Mouse (Mus musculus): Measurements from ENCODE around the gene Etl4. TPM values are rescaled to one million over a fixed set of nuclear protein-coding genes. Genes with fewer than 3 reads are reported as not detected.

Gene Etl4
- 12.4 TPM for polyA plus RNA-seq (2015; fragmentation: Illumina TruSeq; extraction: RNeasy Lipid Tissue Mini Kit (QIAGEN cat#74804); ENCODE audit: insufficient read depth, low read depth, low replicate concordance)

GRCm38 (mm10) chr2:19909171-19909899, at the start of gene Etl4:
Gene Etl4, plus strand, starts transcription at chr2:19909780.

Measured in pancreas, adult 10 weeks (tissue).